Mouse (Mus musculus) kidney, postnatal 4 days (tissue): ENCODE data around the gene Mtx1.

Source experiments
- DNase-seq, 2 experiments: peaks; one replicate each; pipeline ENCODE4 v3.0.0; 2021; ENCODE audit warnings: mixed read lengths in 2 of 2

Gene Mtx1

GRCm38 (mm10) chr3:89226900-89227299, at the start of gene Mtx1:
TSS of gene Mtx1 (minus strand) at chr3:89227088.
- no peak for DNase-seq

- DNase-seq: no peak
These were observed 49.2 kb upstream of the Mtx1 start for GRCm38 (mm10) chr3:89276061-89276460.

GRCm38 (mm10) chr3:89271760-89272159, 44.9 kb upstream of the Mtx1 start:
- DNase-seq: peak; percentile 52 to 64

- DNase-seq: peak; percentile 50 to 66
These were observed 44.0 kb upstream of the Mtx1 start for GRCm38 (mm10) chr3:89270891-89271290.

GRCm38 (mm10) chr3:89270051-89270755, 43.3 kb upstream of the Mtx1 start, which contains the start of gene Slc50a1:
TSS of gene Slc50a1 (minus strand) at chr3:89270570.
- DNase-seq: peak; percentile 90 to 92

GRCm38 (mm10) chr3:89268916-89269315, 42.0 kb upstream of the Mtx1 start:
- DNase-seq: no peak

GRCm38 (mm10) chr3:89266439-89266893, 39.6 kb upstream of the Mtx1 start:
- peak; percentile 80 to 86 for DNase-seq

GRCm38 (mm10) chr3:89262417-89262816, 35.5 kb upstream of the Mtx1 start:
- DNase-seq: peak in 1 of 2 experiments; percentile 37

GRCm38 (mm10) chr3:89260211-89260610, 33.3 kb upstream of the Mtx1 start:
- no peak for DNase-seq

- no peak for DNase-seq
These were observed 32.2 kb upstream of the Mtx1 start, which contains the start of gene Dpm3 for GRCm38 (mm10) chr3:89259076-89259475. TSS of gene Dpm3 (plus strand) at chr3:89259358.

- DNase-seq: no peak
These were observed 29.3 kb upstream of the Mtx1 start for GRCm38 (mm10) chr3:89256177-89256576.

- no peak for DNase-seq
These were observed 28.1 kb upstream of the Mtx1 start for GRCm38 (mm10) chr3:89254994-89255393.

- peak; percentile 74 to 84 for DNase-seq
These were observed 24.5 kb upstream of the Mtx1 start for GRCm38 (mm10) chr3:89251365-89251895.

GRCm38 (mm10) chr3:89250435-89251040, 23.6 kb upstream of the Mtx1 start:
- peak; percentile 80 to 86 for DNase-seq

GRCm38 (mm10) chr3:89247466-89247865, 20.6 kb upstream of the Mtx1 start:
- DNase-seq: no peak

GRCm38 (mm10) chr3:89246261-89247100, 19.6 kb upstream of the Mtx1 start, which contains the start of gene Trim46:
TSS of gene Trim46 (minus strand) at chr3:89246309.
- peak; percentile 91 to 95 for DNase-seq

- DNase-seq: peak; percentile 46 to 61
These were observed 18.8 kb upstream of the Mtx1 start, which contains the start of gene Krtcap2 for GRCm38 (mm10) chr3:89245688-89246171. TSS of gene Krtcap2 (plus strand) at chr3:89245966.

- peak; percentile 62 to 72 for DNase-seq
These were observed 18.2 kb upstream of the Mtx1 start for GRCm38 (mm10) chr3:89244982-89245687.

GRCm38 (mm10) chr3:89244158-89244981, 17.5 kb upstream of the Mtx1 start:
- peak; percentile 63 to 72 for DNase-seq

- DNase-seq: peak; percentile 70 to 82
These were observed 16.7 kb upstream of the Mtx1 start for GRCm38 (mm10) chr3:89243609-89244008.
